Mouse (Mus musculus) heart, adult 2 months (tissue): ENCODE results near the gene Ftsj3.

ENCODE experiments used
- CTCF ChIP-seq: fragments of 200-600 bp; IDR thresholded peaks from 2 replicates; pipeline ENCODE4 v1.8.1; 2022; ENCODE audit warnings: antibody characterized with exemption, mild to moderate bottlenecking, moderate library complexity
- EP300 ChIP-seq: fragments of 200-500 bp; IDR thresholded peaks from 2 replicates; pipeline ENCODE4 v1.6.1; 2011; ENCODE audit warnings: low read depth, low read length, control low read depth; ENCODE audit not compliant: insufficient read depth
- POLR2A ChIP-seq: fragments of 200-500 bp; IDR thresholded peaks from 2 replicates; pipeline ENCODE4 v1.6.1; 2011; ENCODE audit warnings: mild to moderate bottlenecking, low read depth, low read length, control low read depth; ENCODE audit not compliant: insufficient read depth

GRCm38 (mm10) chr11:106269060-106269431 is 13.2 kb upstream of the Ftsj3 start:
- TF ChIP-seq EP300 (no peak), CTCF (no peak), POLR2A (no peak)
